Mouse (Mus musculus): Measurements from ENCODE around the gene St7l.

GRCm38 (mm10) chr3:104817481-104817990, 46.3 kb upstream of the St7l start:
- TF ChIP-seq CTCF (IDR thresholded peaks at IDR 0.05; ENCODE audit: extremely low read depth, insufficient read depth, low read length): no peak
- TF ChIP-seq POLR2A (IDR thresholded peaks at IDR 0.05; ENCODE audit: extremely low read depth, insufficient read depth, low read length): no peak

All from cortical plate, adult 2 months (tissue).